Mouse (Mus musculus) kidney, adult 2 months (tissue): ENCODE data around the gene H2-Oa.

ENCODE experiments used
- CTCF ChIP-seq: fragments of 200-500 bp; conservative IDR thresholded peaks from 2 replicates; pipeline ENCODE4 v1.5.1; 2011; ENCODE audit warnings: low read depth, mild to moderate bottlenecking, control low read depth, low read length, moderate library complexity, mixed read lengths; ENCODE audit not compliant: insufficient read depth, insufficient read length
- POLR2A ChIP-seq: fragments of 200-500 bp; IDR thresholded peaks from one replicate; pipeline ENCODE4 v1.6.1; 2011; ENCODE audit warnings: low read depth, low read length, control low read depth

- TF ChIP-seq CTCF = no peak
- no peak for TF ChIP-seq POLR2A
Observed at GRCm38 (mm10) chr17:34139416-34139815, 47.3 kb downstream of the H2-Oa start.
